Mouse (Mus musculus): ENCODE results near the gene Hemgn.

The Hemgn gene

GRCm38 (mm10) chr4:46412113-46412512, 1.2 kb downstream of the Hemgn start:
- DNase-seq (ENCODE audit: low spot score) = no peak

GRCm38 (mm10) chr4:46411489-46411888, 1.8 kb downstream of the Hemgn start:
- DNase-seq (ENCODE audit: low spot score) = no peak

GRCm38 (mm10) chr4:46410677-46411076, 2.6 kb downstream of the Hemgn start:
- DNase-seq (ENCODE audit: low spot score) = no peak

- DNase-seq (ENCODE audit: low spot score) = no peak
These were observed 6.2 kb downstream of the Hemgn start for GRCm38 (mm10) chr4:46406966-46407703.

- DNase-seq (ENCODE audit: low spot score) = no peak
These were observed 9.1 kb downstream of the Hemgn start for GRCm38 (mm10) chr4:46404042-46404795.

- no peak for DNase-seq (ENCODE audit: low spot score)
These were observed 14.5 kb downstream of the Hemgn start for GRCm38 (mm10) chr4:46398839-46399238.

GRCm38 (mm10) chr4:46395736-46396135, 17.6 kb downstream of the Hemgn start:
- DNase-seq (ENCODE audit: low spot score) = no peak

GRCm38 (mm10) chr4:46394388-46394787, 18.9 kb downstream of the Hemgn start:
- no peak for DNase-seq (ENCODE audit: low spot score)

- peak; percentile 74 for DNase-seq (ENCODE audit: low spot score)
These were observed 22.8 kb downstream of the Hemgn start for GRCm38 (mm10) chr4:46390390-46390970.

GRCm38 (mm10) chr4:46389612-46390341, 23.5 kb downstream of the Hemgn start:
- DNase-seq (ENCODE audit: low spot score) = peak; percentile 29

GRCm38 (mm10) chr4:46389013-46389611, 24.2 kb downstream of the Hemgn start, which contains the start of gene Trmo:
Gene Trmo, minus strand, starts transcription at chr4:46389437.
- DNase-seq (ENCODE audit: low spot score) = peak; percentile 93

- no peak for DNase-seq (ENCODE audit: low spot score)
These were observed 24.8 kb downstream of the Hemgn start for GRCm38 (mm10) chr4:46388556-46388955.

GRCm38 (mm10) chr4:46374869-46375368, 38.4 kb downstream of the Hemgn start:
- DNase-seq (ENCODE audit: low spot score) = peak; percentile 79

GRCm38 (mm10) chr4:46374455-46374854, 38.9 kb downstream of the Hemgn start:
- DNase-seq (ENCODE audit: low spot score) = no peak

- DNase-seq (ENCODE audit: low spot score) = peak; percentile 62
These were observed 42.3 kb downstream of the Hemgn start for GRCm38 (mm10) chr4:46371030-46371429.

GRCm38 (mm10) chr4:46370406-46370805, 42.9 kb downstream of the Hemgn start:
- no peak for DNase-seq (ENCODE audit: low spot score)

- no peak for DNase-seq (ENCODE audit: low spot score)
These were observed 44.2 kb downstream of the Hemgn start for GRCm38 (mm10) chr4:46369070-46369469.

- DNase-seq (ENCODE audit: low spot score) = no peak
These were observed 45.8 kb downstream of the Hemgn start for GRCm38 (mm10) chr4:46367487-46367959.

- no peak for DNase-seq (ENCODE audit: low spot score)
These were observed 48.9 kb downstream of the Hemgn start for GRCm38 (mm10) chr4:46364360-46364759.

- DNase-seq (ENCODE audit: low spot score) = no peak
These were observed 52.0 kb downstream of the Hemgn start for GRCm38 (mm10) chr4:46361258-46361657.

GRCm38 (mm10) chr4:46359539-46360253, 53.6 kb downstream of the Hemgn start:
- DNase-seq (ENCODE audit: low spot score) = no peak
